Mouse (Mus musculus): ENCODE measurements around the gene Atat1. TPM values are rescaled to one million over a fixed set of nuclear protein-coding genes. Genes with fewer than 3 reads are reported as not detected.

Atat1 gene
- polyA plus RNA-seq, 1 experiment: 24.3 TPM

- peak in 1 of 2 experiments; percentile 6 for DNase-seq (ENCODE audit: low read depth in 1 of 2, low spot score in 2 of 2)
- Histone ChIP-seq H3K36me3 (ENCODE audit: control insufficient read depth, insufficient read depth, low read length) (peaks cover 7% of the 10 kb centered on the region), H3K4me1 (ENCODE audit: control insufficient read depth, insufficient read depth, insufficient read length) (peaks cover 5% of the 10 kb centered on the region; the same call in 1 of the 2 replicates), H3K27me3 (ENCODE audit: control insufficient read depth, insufficient read depth, low read length) (no peaks in the 10 kb centered on the region), H3K27ac (ENCODE audit: insufficient read depth, low read length) (peak overlapping the region; percentile 66; the same call in 1 of the 2 replicates), H3K4me3 (ENCODE audit: extremely low read depth, insufficient read depth, insufficient read length) (peak overlapping the region; percentile 90)
- WGBS: 26% methylated on average over 20 of the region's 20 CpGs
- TF ChIP-seq POLR2A (IDR thresholded peaks at IDR 0.05; ENCODE audit: low read depth, low read length) (no peak), CTCF (IDR thresholded peaks at IDR 0.05; ENCODE audit: extremely low read depth, insufficient read depth, insufficient read length, insufficient replicate concordance) (no peak)
These were observed 523 bp downstream of the Atat1 start for GRCm38 (mm10) chr17:35909186-35909918.

GRCm38 (mm10) chr17:35907609-35908008 lies 2.3 kb downstream of the Atat1 start:
- no peak for DNase-seq (ENCODE audit: low read depth in 1 of 2, low spot score in 2 of 2)
- H3K36me3 ChIP-seq (ENCODE audit: control insufficient read depth, insufficient read depth, low read length): peaks cover 4% of the 10 kb centered on the region
- no peak overlapping the region for H3K27ac ChIP-seq (ENCODE audit: insufficient read depth, low read length)
- 32% methylated on average over 2 of the region's 2 CpGs for WGBS
- no peaks in the 10 kb centered on the region for H3K27me3 ChIP-seq (ENCODE audit: control insufficient read depth, insufficient read depth, low read length)
- TF ChIP-seq POLR2A (IDR thresholded peaks at IDR 0.05; ENCODE audit: low read depth, low read length) (no peak), CTCF (IDR thresholded peaks at IDR 0.05; ENCODE audit: extremely low read depth, insufficient read depth, insufficient read length, insufficient replicate concordance) (no peak)
- H3K4me1 ChIP-seq (ENCODE audit: control insufficient read depth, insufficient read depth, insufficient read length): peaks cover 5% of the 10 kb centered on the region; the same call in 1 of the 2 replicates
- H3K4me3 ChIP-seq (ENCODE audit: extremely low read depth, insufficient read depth, insufficient read length): no peak overlapping the region

GRCm38 (mm10) chr17:35905587-35905986 lies 4.3 kb downstream of the Atat1 start:
- 97% methylated on average over 1 of the region's 1 CpGs for WGBS
- TF ChIP-seq CTCF (IDR thresholded peaks at IDR 0.05; ENCODE audit: extremely low read depth, insufficient read depth, insufficient read length, insufficient replicate concordance) (no peak), POLR2A (IDR thresholded peaks at IDR 0.05; ENCODE audit: low read depth, low read length) (no peak)
- Histone ChIP-seq H3K27me3 (ENCODE audit: control insufficient read depth, insufficient read depth, low read length) (no peaks in the 10 kb centered on the region), H3K27ac (ENCODE audit: insufficient read depth, low read length) (no peak overlapping the region), H3K4me3 (ENCODE audit: extremely low read depth, insufficient read depth, insufficient read length) (no peak overlapping the region), H3K36me3 (ENCODE audit: control insufficient read depth, insufficient read depth, low read length) (no peaks in the 10 kb centered on the region), H3K4me1 (ENCODE audit: control insufficient read depth, insufficient read depth, insufficient read length) (peaks cover 4% of the 10 kb centered on the region; the same call in 1 of the 2 replicates)
- DNase-seq (ENCODE audit: low read depth in 1 of 2, low spot score in 2 of 2): no peak

GRCm38 (mm10) chr17:35903992-35904355 lies 5.9 kb downstream of the Atat1 start:
- no peak for TF ChIP-seq POLR2A (IDR thresholded peaks at IDR 0.05; ENCODE audit: low read depth, low read length)
- TF ChIP-seq CTCF (IDR thresholded peaks at IDR 0.05; ENCODE audit: extremely low read depth, insufficient read depth, insufficient read length, insufficient replicate concordance): no peak
- no peak for DNase-seq (ENCODE audit: low read depth in 1 of 2, low spot score in 2 of 2)
- H3K36me3 ChIP-seq (ENCODE audit: control insufficient read depth, insufficient read depth, low read length): no peaks in the 10 kb centered on the region
- H3K4me3 ChIP-seq (ENCODE audit: extremely low read depth, insufficient read depth, insufficient read length): no peak overlapping the region
- H3K27ac ChIP-seq (ENCODE audit: insufficient read depth, low read length): peak overlapping the region; percentile 26; the same call in 1 of the 2 replicates
- no peaks in the 10 kb centered on the region for H3K27me3 ChIP-seq (ENCODE audit: control insufficient read depth, insufficient read depth, low read length)
- no peaks in the 10 kb centered on the region; the same call in 1 of the 2 replicates for H3K4me1 ChIP-seq (ENCODE audit: control insufficient read depth, insufficient read depth, insufficient read length)
- 22% methylated on average over 4 of the region's 4 CpGs for WGBS

GRCm38 (mm10) chr17:35903343-35903991 lies 6.4 kb downstream of the Atat1 start:
- TF ChIP-seq CTCF (IDR thresholded peaks at IDR 0.05; ENCODE audit: extremely low read depth, insufficient read depth, insufficient read length, insufficient replicate concordance) (no peak), POLR2A (IDR thresholded peaks at IDR 0.05; ENCODE audit: low read depth, low read length) (no peak)
- H3K27ac ChIP-seq (ENCODE audit: insufficient read depth, low read length): peak overlapping the region; percentile 26; the same call in 1 of the 2 replicates
- WGBS: 61% methylated on average over 9 of the region's 9 CpGs
- no peak overlapping the region for H3K4me3 ChIP-seq (ENCODE audit: extremely low read depth, insufficient read depth, insufficient read length)
- H3K36me3 ChIP-seq (ENCODE audit: control insufficient read depth, insufficient read depth, low read length): no peaks in the 10 kb centered on the region
- DNase-seq (ENCODE audit: low read depth in 1 of 2, low spot score in 2 of 2): no peak
- no peaks in the 10 kb centered on the region; the same call in 1 of the 2 replicates for H3K4me1 ChIP-seq (ENCODE audit: control insufficient read depth, insufficient read depth, insufficient read length)
- no peaks in the 10 kb centered on the region for H3K27me3 ChIP-seq (ENCODE audit: control insufficient read depth, insufficient read depth, low read length)

- WGBS: 45% methylated on average over 3 of the region's 3 CpGs
- H3K27ac ChIP-seq (ENCODE audit: insufficient read depth, low read length): no peak overlapping the region
- no peaks in the 10 kb centered on the region for H3K27me3 ChIP-seq (ENCODE audit: control insufficient read depth, insufficient read depth, low read length)
- H3K36me3 ChIP-seq (ENCODE audit: control insufficient read depth, insufficient read depth, low read length): no peaks in the 10 kb centered on the region
- no peak overlapping the region for H3K4me3 ChIP-seq (ENCODE audit: extremely low read depth, insufficient read depth, insufficient read length)
- TF ChIP-seq POLR2A (IDR thresholded peaks at IDR 0.05; ENCODE audit: low read depth, low read length) (no peak), CTCF (IDR thresholded peaks at IDR 0.05; ENCODE audit: extremely low read depth, insufficient read depth, insufficient read length, insufficient replicate concordance) (no peak)
- no peaks in the 10 kb centered on the region; the same call in 1 of the 2 replicates for H3K4me1 ChIP-seq (ENCODE audit: control insufficient read depth, insufficient read depth, insufficient read length)
- DNase-seq (ENCODE audit: low read depth in 1 of 2, low spot score in 2 of 2): no peak
These were observed 9.2 kb downstream of the Atat1 start for GRCm38 (mm10) chr17:35900636-35901035.

Measured in spleen, adult 2 months (tissue).